ENCODE assay signal across 27 mouse cellular contexts in genomic region chr4:150888492-150888891, GRCm38 (mm10). TPM values are rescaled to one million over a fixed set of nuclear protein-coding genes. Genes with fewer than 3 reads are reported as not detected.
DNase-seq lines count a peak whose midpoint lies in the region; ATAC-seq and TF ChIP-seq lines count a peak whose summit lies in the region.
"Had no signal": no experiment of that assay in that cellular context is flagged by ENCODE, and none has a peak within 500 bp of the region (broad histone marks: within the 10 kb centered on the region; RNA-seq: fewer than 3 reads in every experiment).

No protein-coding gene starts in this region.

- H3K4me3 ChIP-seq in kidney, embryonic 15.5 days (replicated peaks) = no peak overlapping the region
- H3K4me3 ChIP-seq in kidney, embryonic 16.5 days (ENCODE audit: low read length) = no peak overlapping the region
- no peak overlapping the region for H3K4me3 ChIP-seq in stomach, embryonic 14.5 days (ENCODE audit: low read depth, low read length)
- H3K4me3 ChIP-seq in stomach, postnatal 0 days (ENCODE audit: low read depth, low read length) = no peak overlapping the region
- no peak overlapping the region for H3K4me3 ChIP-seq in embryonic facial prominence, embryonic 14.5 days (ENCODE audit: low read depth, low read length)
- H3K4me3 ChIP-seq in heart, embryonic 11.5 days (ENCODE audit: low read depth, low read length) = no peak overlapping the region
- H3K4me3 ChIP-seq: embryonic facial prominence, embryonic 12.5 days; erythroblast, embryonic 14.5 days; gastrocnemius, adult 2 months; heart, embryonic 12.5 days; hindbrain, embryonic 13.5 days had no signal

- H3K4me2 ChIP-seq in kidney, embryonic 15.5 days = no peak overlapping the region
- H3K4me2 ChIP-seq in kidney, embryonic 16.5 days (replicated peaks; ENCODE audit: low read depth, low read length) = no peak overlapping the region
- H3K4me2 ChIP-seq in stomach, embryonic 14.5 days (replicated peaks; ENCODE audit: low read depth, low read length) = no peak overlapping the region
- H3K4me2 ChIP-seq in stomach, postnatal 0 days (replicated peaks; ENCODE audit: low read depth) = no peak overlapping the region
- H3K4me2 ChIP-seq in embryonic facial prominence, embryonic 14.5 days (ENCODE audit: low read depth, low read length) = no peak overlapping the region
- no peak overlapping the region for H3K4me2 ChIP-seq in heart, embryonic 11.5 days
- H3K4me2 ChIP-seq: embryonic facial prominence, embryonic 12.5 days; heart, embryonic 12.5 days; hindbrain, embryonic 13.5 days had no signal

- TF ChIP-seq EP300 in stomach, postnatal 0 days (optimal IDR thresholded peaks at IDR 0.05) = no peak

- no peaks in the 10 kb centered on the region for H3K9me3 ChIP-seq in kidney, embryonic 15.5 days (replicated peaks)
- no peaks in the 10 kb centered on the region for H3K9me3 ChIP-seq in kidney, embryonic 16.5 days (ENCODE audit: low read length)
- H3K9me3 ChIP-seq in stomach, embryonic 14.5 days (ENCODE audit: control insufficient read depth, low read depth, low read length) = no peaks in the 10 kb centered on the region
- no peaks in the 10 kb centered on the region for H3K9me3 ChIP-seq in stomach, postnatal 0 days (ENCODE audit: control insufficient read depth, low read length)
- no peaks in the 10 kb centered on the region for H3K9me3 ChIP-seq in embryonic facial prominence, embryonic 14.5 days (ENCODE audit: control insufficient read depth, low read length)
- H3K9me3 ChIP-seq in heart, embryonic 11.5 days (replicated peaks; ENCODE audit: control insufficient read depth, low read length) = no peaks in the 10 kb centered on the region
- H3K9me3 ChIP-seq: embryonic facial prominence, embryonic 12.5 days; G1E; heart, embryonic 12.5 days; hindbrain, embryonic 13.5 days had no signal

- H3K27ac ChIP-seq in kidney, embryonic 15.5 days = peak overlapping the region; percentile 45; the same call in 1 of the 2 replicates
- H3K27ac ChIP-seq in kidney, embryonic 16.5 days (ENCODE audit: low read length) = no peak overlapping the region
- no peak overlapping the region for H3K27ac ChIP-seq in stomach, embryonic 14.5 days (ENCODE audit: low read length)
- no peak overlapping the region for H3K27ac ChIP-seq in stomach, postnatal 0 days (replicated peaks)
- no peak overlapping the region for H3K27ac ChIP-seq in embryonic facial prominence, embryonic 14.5 days (replicated peaks; ENCODE audit: low read depth, low read length)
- no peak overlapping the region for H3K27ac ChIP-seq in heart, embryonic 11.5 days (ENCODE audit: low read depth, low read length)
- H3K27ac ChIP-seq: embryonic facial prominence, embryonic 12.5 days; gastrocnemius, adult 2 months; hindbrain, embryonic 13.5 days had no signal

- no peak overlapping the region for H3K9ac ChIP-seq in kidney, embryonic 15.5 days
- H3K9ac ChIP-seq in kidney, embryonic 16.5 days (replicated peaks; ENCODE audit: low read length) = no peak overlapping the region
- no peak overlapping the region for H3K9ac ChIP-seq in stomach, embryonic 14.5 days (replicated peaks; ENCODE audit: low read depth, low read length)
- no peak overlapping the region for H3K9ac ChIP-seq in stomach, postnatal 0 days (ENCODE audit: low read length)
- no peak overlapping the region for H3K9ac ChIP-seq in embryonic facial prominence, embryonic 14.5 days (ENCODE audit: low read depth, low read length)
- no peak overlapping the region for H3K9ac ChIP-seq in heart, embryonic 11.5 days (ENCODE audit: low read depth, low read length)
- H3K9ac ChIP-seq: embryonic facial prominence, embryonic 12.5 days; heart, embryonic 12.5 days; hindbrain, embryonic 13.5 days had no signal

- peaks cover 26% of the 10 kb centered on the region for H3K4me1 ChIP-seq in kidney, embryonic 15.5 days
- H3K4me1 ChIP-seq in kidney, embryonic 16.5 days (ENCODE audit: insufficient read depth, low read length) = peaks cover 26% of the 10 kb centered on the region
- peaks cover 11% of the 10 kb centered on the region for H3K4me1 ChIP-seq in stomach, embryonic 14.5 days (ENCODE audit: control insufficient read depth, insufficient read depth, low read length)
- H3K4me1 ChIP-seq in stomach, postnatal 0 days (replicated peaks; ENCODE audit: control insufficient read depth, insufficient read depth) = peaks cover 4% of the 10 kb centered on the region; the same call in 1 of the 2 replicates
- H3K4me1 ChIP-seq in embryonic facial prominence, embryonic 14.5 days (ENCODE audit: control insufficient read depth, insufficient read depth, low read length) = peaks cover 6% of the 10 kb centered on the region; the same call in 1 of the 2 replicates
- H3K4me1 ChIP-seq in heart, embryonic 11.5 days (ENCODE audit: control insufficient read depth, insufficient read depth, low read length) = no peaks in the 10 kb centered on the region

- no peaks in the 10 kb centered on the region for H3K27me3 ChIP-seq in kidney, embryonic 15.5 days
- H3K27me3 ChIP-seq in kidney, embryonic 16.5 days (ENCODE audit: insufficient read depth, low read length) = no peaks in the 10 kb centered on the region
- H3K27me3 ChIP-seq in stomach, embryonic 14.5 days (ENCODE audit: control insufficient read depth, insufficient read depth, low read length) = no peaks in the 10 kb centered on the region
- no peaks in the 10 kb centered on the region for H3K27me3 ChIP-seq in stomach, postnatal 0 days (ENCODE audit: control insufficient read depth, insufficient read depth, low read length)
- no peaks in the 10 kb centered on the region for H3K27me3 ChIP-seq in embryonic facial prominence, embryonic 14.5 days (replicated peaks; ENCODE audit: control insufficient read depth, insufficient read depth, low read length)
- H3K27me3 ChIP-seq in heart, embryonic 11.5 days (ENCODE audit: control insufficient read depth, insufficient read depth, low read length) = 0 out of 2 replicates have a peak, but pooled peaks cover 2% of the 10 kb centered on the region
- H3K27me3 ChIP-seq: embryonic facial prominence, embryonic 12.5 days; heart, embryonic 12.5 days; hindbrain, embryonic 13.5 days; Patski had no signal

- no peak for DNase-seq in stomach, postnatal 0 days (ENCODE audit: low spot score)
- peak; percentile 19 for DNase-seq in embryonic facial prominence, embryonic 14.5 days (ENCODE audit: low spot score)
- peak; percentile 78 for DNase-seq in yolk sac, embryonic 10.5 days (ENCODE audit: low spot score)
- no peak for DNase-seq in cerebellum, adult 8-10 months
- DNase-seq: adrenal gland, postnatal 25 days; B cell, adult 2 months; cerebellum, adult 11-12 months; cerebellum, postnatal 10 days; gastrocnemius, adult 2 months; gastrocnemius, postnatal 36 days; heart, adult 18-20 months; heart, postnatal 4 days; kidney, postnatal 14 days; lung, adult 18-20 months; lung, postnatal 14 days; midbrain, embryonic 14.5 days had no signal

- ATAC-seq in kidney, embryonic 15.5 days (replicated peaks; ENCODE audit: low FRiP score) = no peak
- ATAC-seq in kidney, embryonic 16.5 days (ENCODE audit: low FRiP score, low TSS enrichment) = no peak
- 0 out of 2 replicates have a peak, but pooled peaks have one; percentile 23 for ATAC-seq in stomach, embryonic 14.5 days (ENCODE audit: insufficient number of reproducible peaks, insufficient read depth, low FRiP score, low read depth)
- ATAC-seq in stomach, postnatal 0 days (ENCODE audit: low FRiP score, low TSS enrichment) = no peak
- ATAC-seq in embryonic facial prominence, embryonic 14.5 days (ENCODE audit: low read depth) = 0 out of 2 replicates have a peak, but pooled peaks have one; percentile 17
- no peak for ATAC-seq in heart, embryonic 11.5 days (replicated peaks; ENCODE audit: insufficient number of reproducible peaks, low FRiP score, low TSS enrichment)
- ATAC-seq: forebrain, embryonic 16.5 days; Patski had no signal

- no peaks in the 10 kb centered on the region for H3K36me3 ChIP-seq in kidney, embryonic 15.5 days
- no peaks in the 10 kb centered on the region for H3K36me3 ChIP-seq in kidney, embryonic 16.5 days (ENCODE audit: insufficient read depth, low read length)
- no peaks in the 10 kb centered on the region for H3K36me3 ChIP-seq in stomach, embryonic 14.5 days (ENCODE audit: control insufficient read depth, insufficient read depth, low read length)
- no peaks in the 10 kb centered on the region for H3K36me3 ChIP-seq in stomach, postnatal 0 days (ENCODE audit: control insufficient read depth, insufficient read depth, low read length)
- no peaks in the 10 kb centered on the region for H3K36me3 ChIP-seq in embryonic facial prominence, embryonic 14.5 days (ENCODE audit: control insufficient read depth, insufficient read depth, low read length)
- no peaks in the 10 kb centered on the region for H3K36me3 ChIP-seq in heart, embryonic 11.5 days (ENCODE audit: control insufficient read depth, insufficient read depth, low read length)
- H3K36me3 ChIP-seq: embryonic facial prominence, embryonic 12.5 days; G1E; heart, embryonic 12.5 days; hindbrain, embryonic 13.5 days had no signal

- no peak for TF ChIP-seq CTCF in stomach, postnatal 0 days (IDR thresholded peaks at IDR 0.05; ENCODE audit: low read depth)

- WGBS in kidney, embryonic 15.5 days = 65% methylated on average over 4 of the region's 4 CpGs
- WGBS in kidney, embryonic 16.5 days = 71% methylated on average over 4 of the region's 4 CpGs
- WGBS in stomach, embryonic 14.5 days = 76% methylated on average over 4 of the region's 4 CpGs
- WGBS in stomach, postnatal 0 days = 48% methylated on average over 4 of the region's 4 CpGs
- WGBS in embryonic facial prominence, embryonic 14.5 days = 53% methylated on average over 4 of the region's 4 CpGs
- 64% methylated on average over 4 of the region's 4 CpGs for whole genome bisulfite sequencing in heart, embryonic 11.5 days (ENCODE audit: insufficient replicate concordance)

RNA-seq across cellular contexts. Expression of gene Park7, which starts 25.7 kb away (rescaled TPM):
- 391 and 393 TPM in 2 replicates for polyA plus RNA-seq in kidney, embryonic 15.5 days (2015; fragmentation: Nextera tagmentation; extraction: Ambion mirVana)
- polyA plus RNA-seq in kidney, embryonic 16.5 days (2015; fragmentation: Nextera tagmentation; extraction: Ambion mirVana) = 404 and 421 TPM in 2 replicates
- 439 and 440 TPM in 2 replicates for polyA plus RNA-seq in stomach, embryonic 14.5 days (2014; fragmentation: Nextera tagmentation; extraction: Ambion mirVana)
- 253 and 262 TPM in 2 replicates for polyA plus RNA-seq in stomach, postnatal 0 days (2015; fragmentation: Nextera tagmentation; extraction: Ambion mirVana)
- polyA plus RNA-seq in embryonic facial prominence, embryonic 14.5 days (2014; fragmentation: Nextera tagmentation; extraction: Ambion mirVana) = 387 and 401 TPM in 2 replicates
- 360 and 371 TPM in 2 replicates for polyA plus RNA-seq in heart, embryonic 11.5 days (2014; fragmentation: Nextera tagmentation; extraction: Ambion mirVana)

RNA-seq across cellular contexts. Expression of gene Tnfrsf9, which starts 25.9 kb away (rescaled TPM):
- polyA plus RNA-seq in kidney, embryonic 15.5 days (2015; fragmentation: Nextera tagmentation; extraction: Ambion mirVana) = 0.32 and 0.40 TPM in 2 replicates
- 0.26 and 0.40 TPM in 2 replicates for polyA plus RNA-seq in kidney, embryonic 16.5 days (2015; fragmentation: Nextera tagmentation; extraction: Ambion mirVana)
- polyA plus RNA-seq in stomach, embryonic 14.5 days (2014; fragmentation: Nextera tagmentation; extraction: Ambion mirVana) = 0.80 and 0.97 TPM in 2 replicates
- polyA plus RNA-seq in stomach, postnatal 0 days (2015; fragmentation: Nextera tagmentation; extraction: Ambion mirVana) = 0.22 and 0.23 TPM in 2 replicates
- 0.11 and 0.80 TPM in 2 replicates for polyA plus RNA-seq in embryonic facial prominence, embryonic 14.5 days (2014; fragmentation: Nextera tagmentation; extraction: Ambion mirVana)
- 0.11 and 0.29 TPM in 2 replicates for polyA plus RNA-seq in heart, embryonic 11.5 days (2014; fragmentation: Nextera tagmentation; extraction: Ambion mirVana)
- polyA plus RNA-seq: erythroblast, embryonic 14.5 days had no signal

RNA-seq across cellular contexts. Expression of gene Errfi1, which starts 34.8 kb away (rescaled TPM):
- 29.3 and 34.2 TPM in 2 replicates for polyA plus RNA-seq in kidney, embryonic 15.5 days (2015; fragmentation: Nextera tagmentation; extraction: Ambion mirVana)
- polyA plus RNA-seq in kidney, embryonic 16.5 days (2015; fragmentation: Nextera tagmentation; extraction: Ambion mirVana) = 32.8 and 33.4 TPM in 2 replicates
- 36.4 and 37.3 TPM in 2 replicates for polyA plus RNA-seq in stomach, embryonic 14.5 days (2014; fragmentation: Nextera tagmentation; extraction: Ambion mirVana)
- 30.6 and 32.1 TPM in 2 replicates for polyA plus RNA-seq in stomach, postnatal 0 days (2015; fragmentation: Nextera tagmentation; extraction: Ambion mirVana)
- polyA plus RNA-seq in embryonic facial prominence, embryonic 14.5 days (2014; fragmentation: Nextera tagmentation; extraction: Ambion mirVana) = 25.5 and 26.7 TPM in 2 replicates
- polyA plus RNA-seq in heart, embryonic 11.5 days (2014; fragmentation: Nextera tagmentation; extraction: Ambion mirVana) = 17.0 and 20.7 TPM in 2 replicates
- polyA plus RNA-seq: erythroblast, embryonic 14.5 days; G1E had no signal

Comparison
In these comparisons a context has a peak if more than half of its experiments do, and no peak if none do; other contexts are left out.
1. ATAC-seq: peak in stomach, embryonic 14.5 days (single experiment) and embryonic facial prominence, embryonic 14.5 days (single experiment); none in kidney, embryonic 15.5 days (single experiment), kidney, embryonic 16.5 days (single experiment), stomach, postnatal 0 days (single experiment) and heart, embryonic 11.5 days (single experiment).
2. DNase-seq: peak in embryonic facial prominence, embryonic 14.5 days (single experiment) and yolk sac, embryonic 10.5 days (single experiment); none in stomach, postnatal 0 days (single experiment) and cerebellum, adult 8-10 months (single experiment).